Mouse (Mus musculus) skeletal muscle tissue, adult 2 months (tissue): ENCODE results near the gene D430041D05Rik.

Experiments used
- DNase-seq: peaks from one replicate; pipeline ENCODE4 v3.0.0-alpha.2; 2012; ENCODE audit warnings: low read depth, low spot score

D430041D05Rik gene

DNA sequence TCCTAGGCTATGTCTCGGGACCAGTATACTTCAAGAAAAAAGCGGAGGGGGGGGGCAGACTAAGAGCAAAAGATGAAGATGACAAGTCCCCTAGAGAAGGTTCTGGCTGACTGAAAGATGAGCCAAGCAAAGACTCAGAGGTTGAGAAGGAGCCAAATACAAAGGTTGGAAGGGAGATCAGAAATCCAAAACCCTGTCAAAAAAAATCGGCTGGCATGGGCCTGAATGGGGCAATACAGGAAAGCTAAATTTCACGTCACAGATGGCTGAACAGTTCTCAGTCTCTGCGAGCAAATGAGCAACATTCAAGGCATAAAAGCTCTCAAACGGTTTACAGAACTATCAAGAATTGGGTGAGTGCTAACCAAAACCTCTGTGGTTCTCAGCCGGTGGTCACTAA, 2.5 kb downstream of the D430041D05Rik start:
- DNase-seq, result peak; percentile 23

DNA sequence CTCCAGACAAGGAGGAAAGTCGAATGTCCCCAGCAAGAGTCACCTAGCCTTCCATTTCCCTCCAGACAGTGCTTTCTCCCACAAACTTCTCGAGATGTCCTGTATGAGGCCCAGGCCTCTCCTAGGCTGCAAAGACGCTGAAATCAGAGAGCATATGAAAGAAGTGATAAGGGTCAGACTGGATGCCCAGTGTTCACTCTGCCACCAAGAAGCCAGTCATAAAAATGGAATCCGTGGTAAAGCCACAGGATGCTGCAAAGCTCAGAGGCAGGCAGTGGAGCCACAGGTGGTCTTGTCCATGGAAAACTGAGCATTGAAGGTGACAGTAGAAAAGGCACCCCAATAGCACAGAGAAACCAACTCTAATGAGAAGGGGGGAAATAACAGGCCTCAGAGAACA, 2.9 kb downstream of the D430041D05Rik start:
- DNase-seq, result no peak

DNA sequence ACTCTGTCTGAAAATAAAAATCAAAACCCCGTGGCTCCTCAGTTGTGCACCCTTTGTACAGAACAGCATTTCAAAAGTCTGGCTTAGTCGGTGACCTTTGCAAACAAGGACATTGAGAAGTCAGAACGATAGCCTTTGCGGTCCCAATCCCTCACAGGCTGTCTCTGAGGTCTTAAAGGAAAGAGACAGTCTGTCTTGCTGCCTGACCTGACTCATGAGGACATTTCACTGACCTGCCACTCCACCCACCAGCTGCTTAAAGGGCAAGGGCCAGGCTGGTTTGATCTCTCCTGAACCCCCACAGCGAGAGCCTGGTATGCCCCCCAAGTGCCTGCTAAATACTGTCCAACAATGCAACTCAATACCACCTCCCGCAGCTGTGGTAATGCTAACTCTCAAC, 6.8 kb downstream of the D430041D05Rik start:
- DNase-seq, result no peak

DNA sequence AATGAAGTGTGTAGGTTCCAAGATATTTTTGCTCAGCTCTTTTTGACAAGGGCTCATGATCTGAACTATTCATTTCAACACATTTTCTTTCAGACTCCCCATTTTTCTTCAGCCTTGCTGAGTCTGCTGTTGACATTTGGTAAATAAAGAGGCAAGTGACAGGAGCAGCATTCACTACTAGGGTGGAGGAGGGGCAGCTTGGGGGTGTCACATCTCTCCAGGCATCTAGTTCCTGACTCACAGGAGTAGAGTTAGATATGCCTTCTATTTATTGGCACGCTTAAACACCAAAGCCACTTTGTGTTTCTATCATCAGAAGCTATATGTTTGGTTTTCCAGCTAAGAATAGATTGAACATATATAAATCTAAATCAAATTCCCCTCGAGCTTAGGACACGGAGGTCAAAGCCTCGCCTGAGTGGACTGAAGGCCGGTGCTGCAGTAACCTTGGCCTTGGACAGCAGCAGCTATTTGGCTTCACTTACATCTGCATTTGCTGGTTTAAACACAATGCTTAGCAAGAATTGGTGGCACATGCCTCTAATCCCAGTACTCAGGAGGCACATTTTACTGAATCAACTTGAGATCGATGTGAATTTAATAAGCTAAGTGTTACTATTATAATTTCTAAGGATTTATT, 12.0 kb downstream of the D430041D05Rik start:
- DNase-seq, result no peak

DNA sequence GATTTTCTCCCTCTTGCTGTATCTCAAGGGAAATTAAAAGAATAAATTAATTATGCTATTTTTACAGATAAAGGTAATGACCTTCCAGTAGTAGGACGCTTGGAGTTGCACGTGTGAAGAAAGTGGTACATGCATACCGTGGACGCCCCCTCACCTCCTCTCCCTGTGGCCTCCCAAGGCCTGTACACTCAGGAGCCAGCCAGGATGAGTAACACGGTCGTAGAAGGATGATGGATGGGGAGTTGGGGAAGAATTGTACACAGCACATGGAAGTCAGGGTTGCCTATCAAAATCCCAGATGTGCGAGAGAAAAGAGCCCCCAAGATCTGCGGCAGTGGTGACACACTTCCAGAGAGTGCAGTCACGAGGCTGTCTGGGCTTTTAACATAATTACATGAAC, 14.9 kb downstream of the D430041D05Rik start:
- no peak for DNase-seq

DNA sequence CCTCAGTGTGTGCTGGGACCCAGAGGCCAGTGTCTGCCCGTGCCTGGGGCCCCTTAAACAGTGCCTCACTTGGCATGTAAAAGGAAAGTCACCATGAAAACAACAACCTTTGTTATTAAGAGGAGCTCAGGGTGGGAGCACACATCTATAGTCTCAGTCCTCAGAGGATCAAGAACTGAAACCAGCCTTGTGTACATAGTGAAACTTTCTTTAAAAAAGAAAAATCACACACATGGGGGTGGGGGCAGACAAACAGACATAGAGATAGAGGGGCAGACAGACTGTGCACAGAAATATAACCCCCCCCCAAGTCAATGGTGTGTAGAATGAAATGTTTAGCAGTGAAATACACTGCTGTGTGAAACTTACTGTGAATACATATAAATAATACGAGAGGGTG, 16.0 kb downstream of the D430041D05Rik start:
- no peak for DNase-seq

DNA sequence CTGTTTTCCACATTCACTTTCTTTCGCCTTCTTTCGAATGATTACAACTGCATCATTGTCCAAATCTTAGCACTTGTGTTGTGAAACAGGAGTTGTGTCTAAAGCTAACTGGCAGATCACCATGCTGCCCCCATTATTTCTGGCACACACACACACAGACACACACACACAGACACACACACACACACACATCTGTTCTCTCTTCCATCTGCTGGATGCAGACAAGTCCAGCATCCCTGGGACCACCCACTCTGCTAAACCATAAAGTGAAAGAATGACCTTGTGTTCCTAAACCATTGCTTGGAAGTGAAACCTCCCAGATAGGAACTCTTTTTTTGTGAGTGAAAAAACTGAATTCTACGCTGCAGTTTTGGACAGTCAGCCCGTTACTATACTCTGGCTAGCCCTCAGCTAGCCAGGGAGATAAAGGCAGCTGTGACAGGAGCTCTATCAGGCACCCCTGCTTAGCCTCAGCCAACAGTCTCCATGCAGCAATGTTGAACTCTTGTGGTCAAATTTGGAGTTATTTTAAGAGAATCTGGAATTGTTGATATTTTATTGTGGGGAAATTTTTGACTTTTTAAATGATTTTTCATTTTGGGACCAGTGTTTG, 18.0 kb downstream of the D430041D05Rik start:
- DNase-seq, result no peak

DNA sequence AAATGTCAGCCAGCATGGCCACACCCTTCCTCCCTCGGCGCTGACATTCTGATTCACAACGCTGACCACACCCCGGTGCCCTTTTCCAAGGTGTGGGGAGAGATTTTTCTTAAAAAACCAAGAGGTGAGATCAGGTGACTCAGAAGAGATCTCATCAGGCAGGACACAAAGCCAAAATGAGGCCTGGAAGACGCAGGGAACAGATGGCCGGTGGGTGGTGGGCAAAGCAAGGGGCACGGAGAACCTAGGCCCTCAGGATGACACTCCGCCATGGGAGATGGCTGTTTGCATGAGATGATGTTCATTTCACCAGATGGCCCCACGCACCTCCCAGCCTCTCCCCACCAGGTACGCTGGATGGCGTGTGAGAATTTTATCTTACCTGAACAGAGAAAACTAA, 21.6 kb downstream of the D430041D05Rik start:
- DNase-seq, result no peak

DNA sequence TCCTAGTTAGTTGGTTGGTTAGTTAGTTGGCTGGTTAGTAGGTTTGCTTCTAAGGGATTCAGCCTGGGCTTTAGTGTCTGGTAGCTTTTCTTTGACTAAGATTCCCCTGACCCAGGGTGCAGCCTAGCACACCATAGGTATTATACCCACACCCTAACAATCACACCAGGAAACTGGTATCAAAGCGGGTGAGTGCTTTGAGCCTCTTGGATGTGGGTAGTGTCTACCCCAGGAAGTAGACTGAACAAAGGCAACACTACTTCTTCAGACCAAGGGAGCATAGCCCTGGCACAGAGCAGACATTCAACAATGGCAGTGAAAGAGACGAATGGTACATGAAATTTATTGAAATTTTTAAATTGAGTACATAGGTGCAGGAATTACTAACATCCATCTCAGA, 24.9 kb downstream of the D430041D05Rik start:
- no peak for DNase-seq

DNA sequence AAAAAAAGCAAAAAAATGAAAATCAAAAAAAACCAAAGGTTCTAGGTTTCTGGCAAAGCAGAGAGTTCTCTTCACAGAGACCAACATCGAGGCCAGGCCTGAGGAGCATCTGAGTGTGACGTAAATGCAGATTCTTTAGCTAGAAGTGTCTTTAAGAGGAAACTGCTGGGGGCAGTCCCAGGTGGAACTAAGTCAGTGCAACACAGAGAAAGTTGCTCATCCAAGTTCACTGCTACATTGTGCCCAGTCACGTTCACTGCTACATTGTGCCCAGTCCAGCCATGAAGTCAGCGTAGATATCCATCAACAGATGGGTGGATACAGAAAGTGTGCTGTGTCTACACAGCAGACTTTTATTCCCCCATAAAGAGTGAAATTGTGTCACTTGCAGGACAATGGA, 27.2 kb downstream of the D430041D05Rik start:
- DNase-seq, result no peak

DNA sequence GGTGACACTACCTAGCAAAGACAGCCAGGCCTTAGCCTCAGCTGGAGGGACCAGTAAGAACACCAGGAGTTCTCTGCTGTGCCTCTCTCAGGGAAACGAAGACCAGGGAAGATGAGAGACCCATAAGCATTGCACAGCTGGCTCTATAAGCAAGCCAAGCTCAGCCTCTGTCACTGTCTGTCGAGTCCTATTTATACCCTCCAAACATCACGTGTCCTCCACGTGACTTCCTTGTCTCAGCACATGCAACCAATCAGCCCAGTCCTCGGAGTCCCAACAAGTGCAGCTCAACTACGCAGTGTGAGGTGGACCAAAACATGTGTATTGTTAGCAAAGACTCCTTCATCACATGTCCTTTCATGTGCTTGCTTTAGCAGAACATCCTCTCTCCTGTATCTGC, 28.0 kb downstream of the D430041D05Rik start:
- DNase-seq, result peak; percentile 10

DNA sequence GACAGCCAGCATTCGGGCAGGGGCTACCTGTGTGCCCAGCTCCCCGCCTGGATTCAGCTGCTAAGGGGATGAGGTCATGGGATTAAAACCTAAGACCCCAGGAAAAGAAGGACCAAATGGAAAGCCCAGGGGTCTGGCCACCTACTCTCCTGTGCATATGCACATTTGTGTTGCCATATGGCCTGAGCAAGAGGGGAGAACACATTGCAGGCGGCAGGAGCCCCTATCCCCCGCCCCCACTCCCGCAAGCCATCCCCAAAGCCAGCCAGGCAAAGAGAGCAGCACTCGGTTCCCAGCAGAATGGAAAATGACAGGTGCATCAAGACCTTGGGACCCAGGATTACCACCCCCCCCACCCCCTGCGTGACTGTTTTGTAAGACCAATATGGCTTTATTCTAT, 31.5 kb downstream of the D430041D05Rik start:
- no peak for DNase-seq

DNA sequence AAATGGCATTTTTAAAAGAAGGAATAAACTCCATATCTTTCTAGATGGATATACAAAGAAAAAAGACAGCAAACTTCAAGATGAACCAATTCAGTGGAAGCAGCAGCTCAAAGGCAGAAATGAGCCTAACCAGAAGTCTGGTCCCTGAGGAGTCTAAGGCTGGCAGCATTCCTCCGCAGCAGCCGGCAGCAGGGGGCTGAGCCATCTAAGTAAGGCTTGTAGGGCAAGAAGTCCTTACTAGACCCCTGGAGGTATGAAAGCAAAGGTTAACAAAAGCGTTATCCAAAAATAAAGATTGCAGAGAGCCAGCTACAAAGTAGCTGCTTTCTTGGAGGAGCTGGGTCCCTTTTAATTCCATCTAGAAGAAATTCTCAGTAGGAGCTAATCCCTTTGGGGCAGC, 32.0 kb downstream of the D430041D05Rik start:
- DNase-seq, result no peak

DNA sequence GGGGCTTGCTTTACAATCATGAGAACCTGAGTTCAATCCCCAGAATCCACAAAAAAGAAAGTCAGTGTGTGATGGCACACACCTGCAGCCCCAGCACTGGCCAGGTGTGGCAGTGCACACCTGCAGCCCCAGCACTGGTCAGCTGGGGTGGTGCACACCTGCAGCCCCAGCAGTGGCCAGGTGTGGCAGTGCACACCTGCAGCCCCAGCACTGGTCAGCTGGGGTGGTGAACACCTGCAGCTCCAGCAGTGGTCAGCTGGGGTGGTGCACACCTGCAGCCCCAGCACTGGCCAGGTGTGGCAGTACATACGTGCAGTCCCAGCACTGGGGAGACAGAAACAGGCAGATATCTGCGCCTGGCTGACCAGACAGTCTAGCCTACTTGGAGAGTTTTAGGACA, 32.8 kb downstream of the D430041D05Rik start:
- no peak for DNase-seq

DNA sequence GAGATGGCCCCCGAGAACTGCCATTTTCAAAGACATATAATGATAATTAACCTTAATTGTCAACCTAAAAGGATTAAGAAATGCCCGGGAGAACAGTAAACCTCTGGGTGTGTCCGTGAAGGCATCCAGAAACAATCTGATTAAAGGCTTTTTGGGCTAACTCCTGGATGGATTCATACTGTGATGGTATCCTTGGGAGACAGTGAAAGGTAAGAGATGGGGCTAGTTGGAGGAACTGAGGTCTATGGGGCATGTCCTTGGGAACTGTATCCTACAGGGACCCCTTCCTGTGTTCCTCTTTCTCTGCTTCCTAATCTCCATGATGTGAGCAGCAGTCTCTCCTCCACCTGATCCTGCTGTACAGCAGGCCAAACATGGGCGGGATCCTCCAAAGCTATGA, 38.7 kb downstream of the D430041D05Rik start:
- no peak for DNase-seq

DNA sequence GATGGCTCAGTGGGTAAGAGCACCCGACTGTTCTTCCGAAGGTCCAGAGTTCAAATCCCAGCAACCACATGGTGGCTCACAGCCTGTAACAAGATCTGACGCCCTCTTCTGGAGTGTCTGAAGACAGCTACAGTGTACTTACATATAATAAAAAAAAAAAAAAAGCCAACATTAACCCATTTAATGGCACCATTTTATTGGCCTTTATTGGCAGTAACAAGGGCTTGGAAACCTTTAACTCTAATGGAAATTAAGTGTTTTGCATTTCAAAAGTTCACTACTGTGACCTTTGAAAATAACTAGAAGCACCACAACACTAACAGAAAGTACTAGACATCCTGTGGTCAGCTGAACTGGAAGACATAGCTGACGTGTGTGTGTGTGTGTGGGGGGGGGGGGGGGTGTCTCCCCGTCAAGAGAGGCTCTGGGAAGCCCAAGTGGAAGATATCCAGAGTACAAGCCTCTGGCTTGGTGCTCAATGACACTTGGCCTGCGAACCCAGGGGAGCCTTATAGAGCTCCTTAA, 39.1 kb downstream of the D430041D05Rik start:
- no peak for DNase-seq

DNA sequence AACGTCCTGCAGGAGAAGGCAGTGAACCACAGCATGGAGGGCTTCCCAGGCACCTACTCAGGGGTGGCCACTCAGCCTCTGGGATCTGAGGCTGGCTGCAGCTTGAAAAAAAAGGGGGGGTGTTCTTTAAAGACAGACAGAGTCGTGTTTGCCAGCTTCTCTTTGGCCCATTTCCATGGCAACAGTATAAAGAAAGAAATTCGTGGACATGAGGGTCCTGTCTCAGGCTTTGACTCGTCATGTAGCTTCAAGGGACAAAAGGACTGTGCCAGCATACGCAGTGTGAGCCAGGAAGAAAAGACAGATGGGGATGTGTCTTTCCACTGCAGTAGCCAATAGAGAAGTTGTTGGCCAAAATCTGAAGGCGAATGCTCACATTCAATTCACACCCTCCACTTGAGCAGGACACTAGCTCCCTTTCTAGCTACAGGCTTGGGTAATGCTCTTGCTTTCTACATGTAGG, 42.9 kb downstream of the D430041D05Rik start:
- peak; percentile 2 for DNase-seq

DNA sequence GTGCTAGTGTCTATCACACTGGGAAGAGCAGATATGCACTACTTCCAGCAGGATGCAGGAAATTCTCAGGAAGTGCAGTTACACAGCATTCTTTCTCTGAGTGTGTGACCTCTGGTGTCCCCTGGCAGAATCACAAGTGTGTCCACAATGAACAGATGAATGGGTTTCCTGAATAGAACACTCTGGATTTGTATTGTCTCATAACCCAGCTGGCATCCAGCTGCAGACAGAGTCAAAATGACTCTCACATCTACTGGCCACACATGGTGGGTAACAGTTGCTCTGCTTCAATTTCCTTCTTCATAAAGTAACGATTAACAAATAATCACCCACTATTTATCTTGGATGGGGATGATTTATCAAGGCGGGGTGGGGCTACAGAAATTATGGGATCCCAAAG, 43.5 kb downstream of the D430041D05Rik start:
- DNase-seq, result no peak

DNA sequence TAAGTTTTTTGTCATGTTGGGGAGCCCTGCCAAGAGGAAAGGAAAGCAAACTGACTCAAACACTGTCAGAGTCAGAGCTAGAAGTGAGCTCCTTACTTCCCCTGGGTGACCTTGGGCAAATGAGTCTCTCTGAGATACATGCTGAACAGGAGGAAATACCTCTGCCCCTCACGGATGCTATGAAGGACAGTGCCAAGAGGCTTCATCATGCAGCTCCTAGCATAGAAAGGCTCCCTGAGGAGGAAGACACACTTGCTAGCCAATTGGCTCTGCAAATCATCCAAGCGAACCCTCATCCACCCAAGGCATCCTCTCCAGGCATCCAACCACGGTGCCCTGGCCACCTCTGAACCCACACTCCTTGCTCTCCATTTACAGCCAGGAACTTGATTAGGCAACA, 51.5 kb downstream of the D430041D05Rik start:
- DNase-seq, result no peak

DNA sequence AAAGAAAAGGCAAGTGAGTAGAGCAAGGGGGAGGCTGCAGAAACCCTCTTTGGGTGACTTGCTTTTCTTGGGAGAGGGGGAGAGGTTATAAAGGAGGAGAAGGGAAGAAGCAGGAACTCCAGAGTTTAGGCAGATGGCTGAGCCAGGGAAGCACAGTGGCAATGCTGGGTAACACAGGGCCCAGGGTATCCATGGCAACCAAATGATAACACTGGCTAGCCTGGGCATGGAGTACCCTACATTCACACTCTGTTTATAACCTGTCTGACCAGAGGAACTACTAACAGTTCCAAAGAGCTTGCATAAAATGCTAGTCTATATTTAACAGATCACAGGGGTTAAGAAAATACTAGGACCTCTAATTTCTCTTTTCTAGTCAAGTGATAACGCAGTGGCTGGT, 51.9 kb downstream of the D430041D05Rik start:
- no peak for DNase-seq

DNA sequence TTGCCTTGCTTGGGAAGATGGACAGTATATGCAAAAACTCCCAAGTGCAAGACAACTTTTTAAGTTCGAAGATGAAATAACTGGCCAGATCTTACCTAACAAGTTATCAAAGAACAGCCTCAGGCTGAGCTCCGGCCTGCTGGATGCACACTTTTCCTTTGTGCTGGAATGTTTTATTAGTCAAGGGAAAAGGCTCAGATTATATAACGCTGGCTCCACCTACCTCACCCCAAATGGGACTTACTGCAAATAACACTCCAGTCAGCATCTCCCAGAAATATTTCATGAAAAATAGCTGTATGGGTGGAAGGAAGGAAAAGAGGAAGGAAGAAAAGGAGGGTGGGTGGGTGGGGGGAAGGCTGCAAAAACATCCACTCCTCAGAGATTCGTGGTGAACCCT, 54.3 kb downstream of the D430041D05Rik start:
- no peak for DNase-seq

DNA sequence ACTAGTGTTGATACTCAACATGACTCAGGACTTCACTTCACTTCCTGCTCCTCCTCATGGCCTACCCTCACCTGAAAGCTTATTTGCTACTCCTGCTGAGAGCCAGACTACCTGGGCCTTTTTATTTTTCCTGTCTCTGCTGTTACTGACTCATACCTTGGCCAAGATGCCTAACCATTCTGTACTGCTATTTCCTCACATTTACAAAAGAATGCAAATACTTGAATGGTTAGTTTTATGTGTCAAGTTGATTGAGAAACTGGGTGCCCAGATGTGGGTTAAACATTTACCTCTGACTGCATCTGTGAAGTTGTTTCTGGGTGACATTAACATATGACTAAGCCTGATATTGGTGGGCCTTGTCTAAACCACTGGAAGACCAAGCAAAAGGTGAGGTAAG, 56.7 kb downstream of the D430041D05Rik start:
- no peak for DNase-seq

DNA sequence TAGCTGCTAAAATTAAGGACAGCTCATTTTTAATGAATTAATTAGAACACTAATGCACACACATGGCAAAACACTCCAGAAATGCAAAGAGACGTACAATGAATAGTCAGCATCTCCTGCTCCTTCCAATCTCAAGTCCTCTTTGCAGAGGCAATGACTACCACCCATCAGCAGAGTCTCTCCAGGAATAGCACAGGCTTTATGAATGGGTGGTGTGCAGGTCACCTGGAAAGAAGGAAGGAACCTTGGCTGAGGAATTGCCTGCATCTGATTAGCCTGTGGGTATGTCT, 58.7 kb downstream of the D430041D05Rik start:
- DNase-seq, result no peak
